Mouse (Mus musculus): ENCODE measurements around the gene Tln1. TPM values are rescaled to one million over a fixed set of nuclear protein-coding genes. Genes with fewer than 3 reads are reported as not detected.

The Tln1 gene
- polyA plus RNA-seq, 1 experiment from 2014 or later, result 70.2 TPM

DNA sequence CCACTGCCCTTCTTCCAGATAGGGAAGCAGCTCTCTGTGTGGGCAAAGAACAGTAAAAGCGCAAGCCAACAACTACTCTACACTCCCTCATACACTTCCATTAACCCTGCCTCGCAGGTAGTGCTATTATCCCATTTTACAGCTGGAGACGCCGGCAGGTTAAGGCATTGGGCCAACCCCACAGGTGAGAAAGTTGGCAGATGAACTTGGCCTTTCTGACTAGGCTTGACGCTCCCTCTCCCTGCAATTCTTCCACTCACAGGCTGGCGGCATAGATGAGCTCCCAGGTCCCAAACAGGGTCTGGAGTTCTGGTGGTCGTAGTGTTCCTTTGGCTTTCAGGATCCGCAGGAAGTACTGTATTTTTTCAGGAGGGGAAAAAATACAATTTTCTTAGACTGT lies 63.5 kb downstream of the Tln1 start:
- Histone ChIP-seq H3K9ac (ENCODE audit: low read depth, low read length) (peak overlapping the region; percentile 72), H3K9me3 (ENCODE audit: control insufficient read depth, low read length) (no peaks in the 10 kb centered on the region)

GRCm38 (mm10) chr4:43497946-43498345 lies 64.5 kb downstream of the Tln1 start:
- ATAC-seq (ENCODE audit: low read depth) (no peak), DNase-seq (ENCODE audit: low spot score) (no peak)
- Histone ChIP-seq H3K4me3 (ENCODE audit: low read depth, low read length) (peak overlapping the region; percentile 65), H3K9me3 (ENCODE audit: control insufficient read depth, low read length) (no peaks in the 10 kb centered on the region), H3K27me3 (replicated peaks; ENCODE audit: control insufficient read depth, insufficient read depth, low read length) (no peaks in the 10 kb centered on the region), H3K27ac (replicated peaks; ENCODE audit: low read depth, low read length) (no peak overlapping the region), H3K9ac (ENCODE audit: low read depth, low read length) (peak overlapping the region; percentile 72), H3K4me1 (ENCODE audit: control insufficient read depth, insufficient read depth, low read length) (peaks cover 19% of the 10 kb centered on the region), H3K4me2 (ENCODE audit: low read depth, low read length) (peak overlapping the region; percentile 82), H3K36me3 (ENCODE audit: control insufficient read depth, insufficient read depth, low read length) (peaks cover 15% of the 10 kb centered on the region; the same call in 1 of the 2 replicates)
- 59% methylated on average over 4 of the region's 4 CpGs for WGBS

More for the DNA sequence above, 63.5 kb downstream of the Tln1 start:
- 18% methylated on average over 8 of the region's 8 CpGs for whole genome bisulfite sequencing
- H3K4me2 ChIP-seq (ENCODE audit: low read depth, low read length), result peak overlapping the region; percentile 82
- H3K27me3 ChIP-seq (replicated peaks; ENCODE audit: control insufficient read depth, insufficient read depth, low read length), result no peaks in the 10 kb centered on the region
- peaks cover 19% of the 10 kb centered on the region for H3K4me1 ChIP-seq (ENCODE audit: control insufficient read depth, insufficient read depth, low read length)
- DNase-seq (ENCODE audit: low spot score) (peak; percentile 72), ATAC-seq (ENCODE audit: low read depth) (no peak; the same call in 1 of the 2 replicates)
- 0 out of 2 replicates have a peak overlapping the region, but pooled peaks have one; percentile 29 for H3K27ac ChIP-seq (replicated peaks; ENCODE audit: low read depth, low read length)
- peaks cover 15% of the 10 kb centered on the region; the same call in 1 of the 2 replicates for H3K36me3 ChIP-seq (ENCODE audit: control insufficient read depth, insufficient read depth, low read length)
- H3K4me3 ChIP-seq (ENCODE audit: low read depth, low read length), result peak overlapping the region; percentile 65

DNA sequence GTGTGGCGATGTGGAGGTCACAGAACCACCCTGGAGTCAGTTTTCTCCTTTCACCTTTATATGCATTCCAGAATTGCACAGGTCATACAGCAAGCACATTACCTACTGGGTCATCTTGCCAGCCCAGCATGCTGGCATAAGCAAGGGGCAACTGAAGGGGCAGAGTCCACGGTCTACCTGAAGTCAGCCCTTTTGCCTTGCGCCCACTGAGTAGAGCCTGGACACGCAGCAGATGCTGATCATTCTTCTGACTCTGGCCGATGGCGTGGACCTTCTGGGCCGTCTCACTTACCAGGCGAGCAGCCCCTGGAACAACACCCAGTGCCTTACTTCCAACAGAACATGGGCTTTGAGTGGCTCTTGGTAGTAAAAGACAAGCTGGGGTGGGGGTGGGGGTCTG lies 65.1 kb downstream of the Tln1 start:
- Histone ChIP-seq H3K4me3 (ENCODE audit: low read depth, low read length) (peak overlapping the region; percentile 65; the same call in 1 of the 2 replicates), H3K9me3 (ENCODE audit: control insufficient read depth, low read length) (no peaks in the 10 kb centered on the region), H3K4me2 (ENCODE audit: low read depth, low read length) (peak overlapping the region; percentile 82; the same call in 1 of the 2 replicates), H3K9ac (ENCODE audit: low read depth, low read length) (no peak overlapping the region), H3K27me3 (replicated peaks; ENCODE audit: control insufficient read depth, insufficient read depth, low read length) (no peaks in the 10 kb centered on the region), H3K27ac (replicated peaks; ENCODE audit: low read depth, low read length) (no peak overlapping the region), H3K4me1 (ENCODE audit: control insufficient read depth, insufficient read depth, low read length) (peaks cover 19% of the 10 kb centered on the region), H3K36me3 (ENCODE audit: control insufficient read depth, insufficient read depth, low read length) (peaks cover 15% of the 10 kb centered on the region; the same call in 1 of the 2 replicates)
- DNase-seq (ENCODE audit: low spot score) (no peak), ATAC-seq (ENCODE audit: low read depth) (no peak)
- 91% methylated on average over 8 of the region's 8 CpGs for WGBS

DNA sequence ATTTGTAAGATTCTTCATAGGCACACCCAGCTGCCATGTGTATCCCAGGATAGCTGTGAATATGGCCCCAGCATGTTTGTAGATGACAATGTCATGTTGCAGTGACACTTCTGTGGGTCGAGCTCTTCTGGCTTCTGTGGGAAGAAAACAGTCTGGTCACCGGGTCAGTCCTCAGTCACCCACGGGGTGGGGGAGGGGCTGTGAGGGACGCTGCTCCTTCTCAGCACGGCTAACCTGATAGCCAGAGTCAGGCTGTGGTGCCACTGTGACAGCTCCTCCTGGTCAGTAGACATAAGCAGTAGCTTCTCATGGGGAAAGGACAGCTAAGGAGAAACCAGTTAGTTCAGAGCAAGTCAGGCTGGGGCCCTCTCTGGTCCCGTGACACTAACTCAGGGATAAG lies 65.9 kb downstream of the Tln1 start:
- ATAC-seq (ENCODE audit: low read depth) (no peak), DNase-seq (ENCODE audit: low spot score) (no peak)
- Histone ChIP-seq H3K9me3 (ENCODE audit: control insufficient read depth, low read length) (no peaks in the 10 kb centered on the region), H3K4me1 (ENCODE audit: control insufficient read depth, insufficient read depth, low read length) (peaks cover 19% of the 10 kb centered on the region), H3K27me3 (replicated peaks; ENCODE audit: control insufficient read depth, insufficient read depth, low read length) (no peaks in the 10 kb centered on the region), H3K27ac (replicated peaks; ENCODE audit: low read depth, low read length) (no peak overlapping the region), H3K9ac (ENCODE audit: low read depth, low read length) (no peak overlapping the region), H3K4me2 (ENCODE audit: low read depth, low read length) (no peak overlapping the region), H3K4me3 (ENCODE audit: low read depth, low read length) (no peak overlapping the region), H3K36me3 (ENCODE audit: control insufficient read depth, insufficient read depth, low read length) (peaks cover 15% of the 10 kb centered on the region; the same call in 1 of the 2 replicates)
- WGBS, result 54% methylated on average over 6 of the region's 6 CpGs

- no peak for ATAC-seq (ENCODE audit: low read depth)
- Histone ChIP-seq H3K9me3 (ENCODE audit: control insufficient read depth, low read length) (no peaks in the 10 kb centered on the region), H3K27me3 (replicated peaks; ENCODE audit: control insufficient read depth, insufficient read depth, low read length) (no peaks in the 10 kb centered on the region), H3K4me3 (ENCODE audit: low read depth, low read length) (peak overlapping the region; percentile 77), H3K4me2 (ENCODE audit: low read depth, low read length) (peak overlapping the region; percentile 70), H3K9ac (ENCODE audit: low read depth, low read length) (peak overlapping the region; percentile 80), H3K36me3 (ENCODE audit: control insufficient read depth, insufficient read depth, low read length) (peaks cover 15% of the 10 kb centered on the region; the same call in 1 of the 2 replicates), H3K27ac (replicated peaks; ENCODE audit: low read depth, low read length) (peak overlapping the region; percentile 91), H3K4me1 (ENCODE audit: control insufficient read depth, insufficient read depth, low read length) (peaks cover 14% of the 10 kb centered on the region)
- 2% methylated on average over 9 of the region's 9 CpGs for WGBS
- peak; percentile 36 for DNase-seq (ENCODE audit: low spot score)
Observed at GRCm38 (mm10) chr4:43493846-43494240, 68.6 kb downstream of the Tln1 start.

DNA sequence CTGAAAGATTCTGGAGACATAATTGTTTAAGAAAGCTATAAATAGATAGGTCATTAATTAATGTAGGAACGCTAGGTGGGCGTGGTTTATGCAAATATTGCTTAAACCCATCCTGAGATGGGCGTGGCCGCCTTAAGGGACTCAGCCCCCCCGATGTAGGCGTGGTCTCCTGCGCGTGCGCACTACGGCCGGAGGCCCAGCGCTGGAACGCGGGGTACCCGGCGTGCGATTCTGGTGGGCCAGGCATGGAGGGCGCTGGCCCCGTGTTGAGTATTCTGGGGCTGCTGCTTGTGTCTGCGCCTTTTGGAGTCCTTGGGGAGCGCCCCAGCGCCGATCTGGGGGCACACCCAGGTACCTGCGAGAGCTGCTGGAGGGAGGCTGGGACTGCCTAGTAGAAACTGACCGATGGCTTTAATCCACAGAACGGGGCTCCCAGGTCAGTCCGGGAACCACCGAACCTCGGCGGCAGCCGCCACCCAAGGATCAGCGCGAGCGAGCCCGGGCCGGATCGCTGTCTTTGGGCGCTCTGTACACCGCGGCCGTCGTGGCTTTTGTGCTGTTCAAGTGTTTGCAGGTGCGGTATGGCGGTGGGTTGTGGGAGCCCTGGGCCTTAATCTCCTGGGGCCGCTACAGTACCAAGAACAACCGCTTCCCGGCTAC lies 69.2 kb downstream of the Tln1 start:
- Histone ChIP-seq H3K4me2 (ENCODE audit: low read depth, low read length) (peak overlapping the region; percentile 70), H3K27me3 (replicated peaks; ENCODE audit: control insufficient read depth, insufficient read depth, low read length) (no peaks in the 10 kb centered on the region), H3K36me3 (ENCODE audit: control insufficient read depth, insufficient read depth, low read length) (peaks cover 15% of the 10 kb centered on the region; the same call in 1 of the 2 replicates), H3K27ac (replicated peaks; ENCODE audit: low read depth, low read length) (peak overlapping the region; percentile 91), H3K9ac (ENCODE audit: low read depth, low read length) (peak overlapping the region; percentile 80), H3K4me1 (ENCODE audit: control insufficient read depth, insufficient read depth, low read length) (peaks cover 11% of the 10 kb centered on the region), H3K4me3 (ENCODE audit: low read depth, low read length) (peak overlapping the region; percentile 77), H3K9me3 (ENCODE audit: control insufficient read depth, low read length) (no peaks in the 10 kb centered on the region)
- 1% methylated on average over 35 of the region's 47 CpGs for WGBS
- ATAC-seq (ENCODE audit: low read depth) (peak; percentile 91), DNase-seq (ENCODE audit: low spot score) (peak; percentile 98)

GRCm38 (mm10) chr4:43492821-43493185 lies 69.7 kb downstream of the Tln1 start, which contains the start of gene Ccdc107:
Gene Ccdc107, plus strand, starts transcription at chr4:43492900.
- Histone ChIP-seq H3K4me3 (ENCODE audit: low read depth, low read length) (peak within 1 kb of the TSS; percentile 77), H3K9me3 (ENCODE audit: control insufficient read depth, low read length) (no peaks in the 10 kb centered on the region), H3K36me3 (ENCODE audit: control insufficient read depth, insufficient read depth, low read length) (peaks cover 15% of the 10 kb centered on the region; the same call in 1 of the 2 replicates), H3K4me2 (ENCODE audit: low read depth, low read length) (peak within 1 kb of the TSS; percentile 70), H3K27me3 (replicated peaks; ENCODE audit: control insufficient read depth, insufficient read depth, low read length) (no peaks in the 10 kb centered on the region), H3K27ac (replicated peaks; ENCODE audit: low read depth, low read length) (peak within 1 kb of the TSS; percentile 91), H3K9ac (ENCODE audit: low read depth, low read length) (peak within 1 kb of the TSS; percentile 80), H3K4me1 (ENCODE audit: control insufficient read depth, insufficient read depth, low read length) (peaks cover 6% of the 10 kb centered on the region)
- peak; percentile 99 for DNase-seq (ENCODE audit: low spot score)
- peak; percentile 99 for ATAC-seq (ENCODE audit: low read depth)
- 0% methylated on average over 25 of the region's 25 CpGs for WGBS

DNA sequence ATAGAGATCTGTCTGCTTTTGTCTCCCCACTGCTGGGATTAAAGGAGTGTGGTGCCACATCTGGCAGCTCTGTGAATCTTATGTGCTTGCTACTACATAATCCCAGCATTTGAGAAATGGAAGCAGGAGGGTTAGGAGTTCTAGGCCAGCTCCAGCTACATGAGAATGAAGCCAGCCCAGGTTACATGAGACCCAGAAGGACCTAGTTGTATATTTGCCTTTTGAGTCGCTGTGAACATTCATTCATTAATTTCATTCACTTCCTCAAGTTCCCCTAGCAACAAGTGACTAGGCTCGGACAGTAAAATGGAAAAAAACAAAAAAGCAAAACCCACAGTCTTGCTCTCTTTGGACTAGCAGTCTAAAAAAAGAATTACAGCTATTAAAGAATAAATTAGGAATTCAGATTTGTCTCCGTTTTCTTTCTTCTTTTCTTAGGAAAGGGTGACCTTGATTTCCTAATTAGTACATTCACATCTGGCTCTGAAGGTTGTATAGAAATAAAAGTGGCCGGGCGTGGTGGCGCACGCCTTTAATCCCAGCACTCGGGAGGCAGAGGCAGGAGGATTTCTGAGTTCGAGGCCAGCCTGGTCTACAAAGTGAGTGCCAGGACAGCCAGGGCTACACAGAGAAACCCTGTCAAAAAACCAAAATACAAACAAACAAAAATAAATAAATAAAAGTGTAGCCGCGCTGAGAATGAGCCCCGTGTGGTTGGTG lies 70.2 kb downstream of the Tln1 start:
- WGBS, result 44% methylated on average over 12 of the region's 12 CpGs
- Histone ChIP-seq H3K9ac (ENCODE audit: low read depth, low read length) (peak overlapping the region; percentile 30; the same call in 1 of the 2 replicates), H3K4me2 (ENCODE audit: low read depth, low read length) (peak overlapping the region; percentile 70), H3K9me3 (ENCODE audit: control insufficient read depth, low read length) (no peaks in the 10 kb centered on the region), H3K27me3 (replicated peaks; ENCODE audit: control insufficient read depth, insufficient read depth, low read length) (no peaks in the 10 kb centered on the region), H3K4me3 (ENCODE audit: low read depth, low read length) (peak overlapping the region; percentile 77), H3K36me3 (ENCODE audit: control insufficient read depth, insufficient read depth, low read length) (peaks cover 11% of the 10 kb centered on the region; the same call in 1 of the 2 replicates), H3K4me1 (ENCODE audit: control insufficient read depth, insufficient read depth, low read length) (peaks cover 4% of the 10 kb centered on the region), H3K27ac (replicated peaks; ENCODE audit: low read depth, low read length) (peak overlapping the region; percentile 91)
- DNase-seq (ENCODE audit: low spot score) (no peak), ATAC-seq (ENCODE audit: low read depth) (no peak)

Data from embryonic facial prominence, embryonic 14.5 days (tissue).